In genomic region chr6:144710816-144711215, GRCm38 (mm10) we compare ENCODE assay signal across 8 mouse cellular contexts.
DNase-seq lines count a peak whose midpoint lies in the region; ATAC-seq lines count a peak whose summit lies in the region.

No protein-coding gene starts in this region.

- no peak overlapping the region for H3K9ac ChIP-seq in lung, embryonic 16.5 days (ENCODE audit: low read length)
- H3K9ac ChIP-seq in forebrain, embryonic 14.5 days (ENCODE audit: low read length), result no peak overlapping the region

- no peaks in the 10 kb centered on the region for H3K9me3 ChIP-seq in lung, embryonic 16.5 days (ENCODE audit: control insufficient read depth, low read length)
- H3K9me3 ChIP-seq in forebrain, embryonic 14.5 days (replicated peaks; ENCODE audit: control insufficient read depth, low read length), result no peaks in the 10 kb centered on the region

- H3K27me3 ChIP-seq in lung, embryonic 16.5 days (ENCODE audit: control insufficient read depth, insufficient read depth, low read depth, low read length), result no peaks in the 10 kb centered on the region
- H3K27me3 ChIP-seq in forebrain, embryonic 14.5 days (replicated peaks; ENCODE audit: control insufficient read depth, insufficient read depth, low read length), result no peaks in the 10 kb centered on the region

- no peak overlapping the region for H3K4me3 ChIP-seq in lung, embryonic 16.5 days (ENCODE audit: low read length)
- H3K4me3 ChIP-seq in forebrain, embryonic 14.5 days (ENCODE audit: low read depth, low read length), result no peak overlapping the region

- intact Hi-C loops in heart, postnatal 10 days (cut with DNase I), result no loop called here

- DNase-seq in kidney, adult 11 months, result peak; percentile 19
- DNase-seq in kidney, adult 18-20 months, result no peak
- peak; percentile 66 for DNase-seq in adrenal gland, postnatal 14 days
- DNase-seq in heart, postnatal 10 days, result peak; percentile 69 to 73
- DNase-seq in thymus, postnatal 36 days, result no peak
- no peak for DNase-seq in forebrain, embryonic 14.5 days (ENCODE audit: low spot score)

- H3K27ac ChIP-seq in lung, embryonic 16.5 days (ENCODE audit: low read length), result peak overlapping the region; percentile 81
- no peak overlapping the region for H3K27ac ChIP-seq in forebrain, embryonic 14.5 days (ENCODE audit: low read depth, low read length)

- H3K4me2 ChIP-seq in lung, embryonic 16.5 days (ENCODE audit: low read depth, low read length), result no peak overlapping the region; the same call in 1 of the 2 replicates
- no peak overlapping the region for H3K4me2 ChIP-seq in forebrain, embryonic 14.5 days (ENCODE audit: low read length)

- 18% methylated on average over 5 of the region's 5 CpGs for WGBS in lung, embryonic 16.5 days
- WGBS in forebrain, embryonic 14.5 days, result 69% methylated on average over 5 of the region's 5 CpGs

- H3K4me1 ChIP-seq in lung, embryonic 16.5 days (replicated peaks; ENCODE audit: control insufficient read depth, insufficient read depth, low read length), result peaks cover 17% of the 10 kb centered on the region
- H3K4me1 ChIP-seq in forebrain, embryonic 14.5 days (ENCODE audit: control insufficient read depth, insufficient read depth, low read length), result peaks cover 6% of the 10 kb centered on the region

- peak; percentile 69 for ATAC-seq in lung, embryonic 16.5 days (ENCODE audit: low read depth)
- ATAC-seq in activated CD4-positive, CD25-positive, alpha-beta regulatory T cell, adult 4 months, result no peak
- no peak for ATAC-seq in forebrain, embryonic 14.5 days

- H3K36me3 ChIP-seq in lung, embryonic 16.5 days (ENCODE audit: control insufficient read depth, insufficient read depth, low read length), result no peaks in the 10 kb centered on the region
- no peaks in the 10 kb centered on the region for H3K36me3 ChIP-seq in forebrain, embryonic 14.5 days (ENCODE audit: control insufficient read depth, insufficient read depth, low read length)

Comparison
In these comparisons a context has a peak if more than half of its experiments do, and no peak if none do; other contexts are left out.
1. DNase-seq: peak in kidney, adult 11 months (single experiment), adrenal gland, postnatal 14 days (single experiment) and heart, postnatal 10 days (2 of 2); none in kidney, adult 18-20 months (single experiment), thymus, postnatal 36 days (0 of 2) and forebrain, embryonic 14.5 days (single experiment).